Mouse (Mus musculus) C2C12 (cell line): ENCODE data around the gene Rufy4. TPM values are rescaled to one million over a fixed set of nuclear protein-coding genes. Genes with fewer than 3 reads are reported as not detected.
"Not testable (repeated sequence)": the region's sequence is repeated elsewhere in the genome, so short reads cannot be mapped to it uniquely, and the experiment has no call there.

Source experiments
- H3K27me3 ChIP-seq: one replicate; pipeline ENCODE4 v1.6.1; 2011; ENCODE audit not compliant: control insufficient read depth, insufficient read depth, insufficient read length
- H3K36me3 ChIP-seq: one replicate; pipeline ENCODE4 v1.6.1; 2011; ENCODE audit not compliant: control insufficient read depth, insufficient read depth
- H3K4me3 ChIP-seq: one replicate; pipeline ENCODE4 v1.5.1; 2011; ENCODE audit warnings: mild to moderate bottlenecking, control low read depth; ENCODE audit not compliant: poor library complexity, insufficient read depth, severe bottlenecking
- H3K79me2 ChIP-seq: one replicate; pipeline ENCODE4 v1.6.1; 2011; ENCODE audit not compliant: control insufficient read depth, insufficient read depth
- H3K79me3 ChIP-seq: one replicate; pipeline ENCODE4 v1.6.1; 2011; ENCODE audit warnings: low read depth, control low read depth
- H3ac ChIP-seq: one replicate; pipeline ENCODE3; 2011; ENCODE audit warnings: low read depth; ENCODE audit not compliant: control insufficient read depth, insufficient read length
- CEBPB ChIP-seq: IDR thresholded peaks from one replicate; pipeline ENCODE4 v1.6.1; 2011; ENCODE audit warnings: low read depth, mild to moderate bottlenecking, control low read depth, moderate library complexity
- CTCF ChIP-seq: IDR thresholded peaks from one replicate; pipeline ENCODE4 v1.5.1; 2011; ENCODE audit not compliant: control insufficient read depth, insufficient read depth, insufficient read length
- FOSL1 ChIP-seq: IDR thresholded peaks from one replicate; pipeline ENCODE4 v1.8.0; 2011; ENCODE audit warnings: mild to moderate bottlenecking, low read length; ENCODE audit not compliant: poor library complexity, insufficient read depth, severe bottlenecking
- MAX ChIP-seq: IDR thresholded peaks from one replicate; pipeline ENCODE4 v1.6.1; 2011; ENCODE audit warnings: mild to moderate bottlenecking, control low read depth
- MYOD1 ChIP-seq: IDR thresholded peaks from one replicate; pipeline ENCODE4 v1.6.1; 2011; ENCODE audit warnings: low read depth; ENCODE audit not compliant: control insufficient read depth, insufficient read length
- MYOG ChIP-seq: IDR thresholded peaks from one replicate; pipeline ENCODE4 v1.6.1; 2011; ENCODE audit not compliant: control insufficient read depth, insufficient read length; ENCODE audit errors: extremely low read depth
- USF1 ChIP-seq: IDR thresholded peaks from one replicate; pipeline ENCODE4 v1.6.1; 2011; ENCODE audit warnings: low read depth, mild to moderate bottlenecking, control low read depth, moderate library complexity
- polyA plus RNA-seq: library from polyadenylated mRNA; unstranded; fragments of >200 nt; fragmentation: generic; extraction: Trizol; gene quantifications from one replicate; pipeline ENCODE4 v1.2.1, GENCODE M21; 2012; ENCODE audit warnings: missing spikeins

Rufy4 gene
- polyA plus RNA-seq, 1 experiment, result 0.05 TPM

- no peak overlapping the region for H3ac ChIP-seq
- no peaks in the 10 kb centered on the region for H3K36me3 ChIP-seq
- no peaks in the 10 kb centered on the region for H3K79me3 ChIP-seq
- TF ChIP-seq CEBPB, result no peak
- no peak for TF ChIP-seq FOSL1
- TF ChIP-seq USF1, result no peak
- no peak for TF ChIP-seq MAX
- TF ChIP-seq CTCF, result no peak
- no peak for TF ChIP-seq MYOD1
- TF ChIP-seq MYOG, result no peak
- H3K27me3 ChIP-seq, result no peaks in the 10 kb centered on the region
- no peak overlapping the region for H3K4me3 ChIP-seq
- H3K79me2 ChIP-seq, result no peaks in the 10 kb centered on the region
These were observed 25.8 kb downstream of the Rufy4 start for GRCm38 (mm10) chr1:74151091-74151490.

GRCm38 (mm10) chr1:74153461-74154184 is 28.3 kb downstream of the Rufy4 start, which contains the start of gene Cxcr2:
Gene Cxcr2 (plus strand): TSS chr1:74153989.
- Histone ChIP-seq H3K79me3 (no peaks in the 10 kb centered on the region), H3K27me3 (peaks cover 3% of the 10 kb centered on the region), H3K36me3 (no peaks in the 10 kb centered on the region), H3K4me3 (no peak within 1 kb of the TSS), H3ac (no peak within 1 kb of the TSS), H3K79me2 (no peaks in the 10 kb centered on the region)
- no peak for TF ChIP-seq USF1
- no peak for TF ChIP-seq FOSL1
- TF ChIP-seq MAX, result no peak
- no peak for TF ChIP-seq CTCF
- no peak for TF ChIP-seq CEBPB

GRCm38 (mm10) chr1:74155435-74156012 is 30.2 kb downstream of the Rufy4 start:
- H3K27me3 ChIP-seq, result peaks cover 3% of the 10 kb centered on the region

GRCm38 (mm10) chr1:74156381-74156910 is 31.1 kb downstream of the Rufy4 start:
- Histone ChIP-seq H3K4me3 (no peak overlapping the region), H3K36me3 (no peaks in the 10 kb centered on the region), H3K79me2 (no peaks in the 10 kb centered on the region), H3K27me3 (peaks cover 7% of the 10 kb centered on the region), H3ac (no peak overlapping the region), H3K79me3 (no peaks in the 10 kb centered on the region)
- no peak for TF ChIP-seq USF1
- no peak for TF ChIP-seq MYOD1
- no peak for TF ChIP-seq CEBPB
- no peak for TF ChIP-seq MYOG
- TF ChIP-seq FOSL1, result no peak
- TF ChIP-seq CTCF, result no peak
- no peak for TF ChIP-seq MAX

More at GRCm38 (mm10) chr1:74155435-74156012, 30.2 kb downstream of the Rufy4 start:
- Histone ChIP-seq H3ac (no peak overlapping the region), H3K79me2 (no peaks in the 10 kb centered on the region), H3K36me3 (no peaks in the 10 kb centered on the region), H3K4me3 (no peak overlapping the region), H3K79me3 (no peaks in the 10 kb centered on the region)
- TF ChIP-seq CEBPB (no peak), MYOG (no peak), FOSL1 (no peak), MAX (no peak), USF1 (no peak), MYOD1 (no peak), CTCF (no peak)

GRCm38 (mm10) chr1:74159613-74160012 is 34.3 kb downstream of the Rufy4 start:
- not testable (repeated sequence) for H3K4me3 ChIP-seq, H3K79me2 ChIP-seq, H3ac ChIP-seq, H3K36me3 ChIP-seq, H3K79me3 ChIP-seq
- H3K27me3 ChIP-seq, result peaks cover 12% of the 10 kb centered on the region

GRCm38 (mm10) chr1:74160036-74160435 is 34.7 kb downstream of the Rufy4 start:
- TF ChIP-seq USF1, result no peak
- TF ChIP-seq FOSL1, result no peak
- TF ChIP-seq MAX, result no peak
- no peak for TF ChIP-seq MYOG
- TF ChIP-seq CEBPB, result no peak
- no peak for TF ChIP-seq CTCF
- TF ChIP-seq MYOD1, result no peak

More at GRCm38 (mm10) chr1:74160036-74160435, 34.7 kb downstream of the Rufy4 start:
- Histone ChIP-seq H3K36me3 (no peaks in the 10 kb centered on the region), H3K79me2 (no peaks in the 10 kb centered on the region), H3ac (no peak overlapping the region), H3K27me3 (peaks cover 12% of the 10 kb centered on the region), H3K79me3 (no peaks in the 10 kb centered on the region), H3K4me3 (no peak overlapping the region)
